Mouse (Mus musculus) neural tube, embryonic 15.5 days (tissue): ENCODE measurements around the gene Olfr568. TPM values are rescaled to one million over a fixed set of nuclear protein-coding genes. Genes with fewer than 3 reads are reported as not detected.

Experiments used
- polyA plus RNA-seq: library from polyadenylated mRNA; unstranded; fragments of >200 nt; fragmentation: Nextera tagmentation; extraction: Ambion mirVana; gene quantifications from 2 replicates; pipeline ENCODE4 v1.2.1, GENCODE M21; 2015

The Olfr568 gene
- polyA plus RNA-seq, 1 experiment from 2014 or later: not detected

Other genes with a start within 250 kb of the Olfr568 start
- gene Olfr554, start 238.7 kb upstream of the Olfr568 start, polyA plus RNA-seq: not detected in 2 replicates
- not detected in 2 replicates for gene Olfr555, start 218.3 kb upstream of the Olfr568 start, polyA plus RNA-seq
- gene Olfr556, start 212.2 kb upstream of the Olfr568 start, polyA plus RNA-seq: not detected in 2 replicates
- gene Trim68, start 189.8 kb upstream of the Olfr568 start, polyA plus RNA-seq: 7.0 and 10.4 TPM in 2 replicates
- gene Olfr557, start 181.2 kb upstream of the Olfr568 start, polyA plus RNA-seq: not detected in 2 replicates
- gene Olfr558, start 174.9 kb upstream of the Olfr568 start, polyA plus RNA-seq: 0.22 and 0.54 TPM in 2 replicates
- gene Olfr33, start 158.1 kb upstream of the Olfr568 start, polyA plus RNA-seq: not detected in 2 replicates
- gene Olfr559, start 149.6 kb upstream of the Olfr568 start, polyA plus RNA-seq: not detected in 2 replicates
- gene Olfr560, start 117.8 kb upstream of the Olfr568 start, polyA plus RNA-seq: not detected in 2 replicates
- gene Olfr78, start 117.7 kb upstream of the Olfr568 start, polyA plus RNA-seq: 0.06 TPM in 1 of 2 replicates, not detected in the other
- gene Olfr561, start 105.9 kb upstream of the Olfr568 start, polyA plus RNA-seq: not detected in 2 replicates
- gene Olfr564, start 73.6 kb upstream of the Olfr568 start, polyA plus RNA-seq: not detected in 2 replicates
- not detected in 2 replicates for gene Olfr566, start 18.4 kb upstream of the Olfr568 start, polyA plus RNA-seq
- gene Olfr569, start 13.8 kb downstream of the Olfr568 start, polyA plus RNA-seq: not detected in 2 replicates
- not detected in 2 replicates for gene Olfr570, start 17.5 kb downstream of the Olfr568 start, polyA plus RNA-seq
- not detected in 2 replicates for gene Olfr571, start 40.4 kb downstream of the Olfr568 start, polyA plus RNA-seq
- gene Olfr572, start 47.3 kb downstream of the Olfr568 start, polyA plus RNA-seq: not detected in 2 replicates
- gene Olfr573-ps1, start 65.5 kb downstream of the Olfr568 start, polyA plus RNA-seq: not detected in 2 replicates
- gene Olfr574, start 71.3 kb downstream of the Olfr568 start, polyA plus RNA-seq: not detected in 2 replicates
- not detected in 2 replicates for gene Olfr575, start 81.7 kb downstream of the Olfr568 start, polyA plus RNA-seq
- not detected in 2 replicates for gene Olfr576, start 85.5 kb downstream of the Olfr568 start, polyA plus RNA-seq
- gene Olfr577, start 98.8 kb downstream of the Olfr568 start, polyA plus RNA-seq: not detected in 2 replicates
- gene Olfr578, start 112.2 kb downstream of the Olfr568 start, polyA plus RNA-seq: not detected in 2 replicates
- gene Olfr582, start 160.9 kb downstream of the Olfr568 start, polyA plus RNA-seq: not detected in 2 replicates
- gene Olfr583, start 174.2 kb downstream of the Olfr568 start, polyA plus RNA-seq: not detected in 2 replicates
- not detected in 2 replicates for gene Olfr584, start 204.8 kb downstream of the Olfr568 start, polyA plus RNA-seq
- not detected in 2 replicates for gene Olfr585, start 220.6 kb downstream of the Olfr568 start, polyA plus RNA-seq
- gene Olfr586, start 248.5 kb downstream of the Olfr568 start, polyA plus RNA-seq: not detected in 2 replicates